Mouse (Mus musculus) MEL (cell line): Measurements from ENCODE around the gene Baiap2.

Source experiments
- CTCF ChIP-seq, 3 experiments: IDR thresholded peaks in 2 of 3; conservative IDR thresholded peaks in 1 of 3; 2 replicates each; pipeline ENCODE4 v1.5.1; 2011 to 2012; ENCODE audit warnings: low read length in 3 of 3, low read depth in 2 of 3, mild to moderate bottlenecking in 2 of 3, improper control_type of control experiment in 1 of 3, inconsistent platforms in 1 of 3, mixed read lengths in 1 of 3, moderate library complexity in 1 of 3; ENCODE audit not compliant: control insufficient read depth in 1 of 3, insufficient read depth in 1 of 3, poor library complexity in 1 of 3, severe bottlenecking in 1 of 3
- EP300 ChIP-seq, 2 experiments: IDR thresholded peaks; 2 replicates each; pipeline ENCODE4 v1.6.1; 2011; ENCODE audit warnings: improper control_type of control experiment in 2 of 2, low read length in 2 of 2, low read depth in 1 of 2, mild to moderate bottlenecking in 1 of 2

- TF ChIP-seq EP300 (IDR thresholded peaks at IDR 0.05; ENCODE audit: low read depth in 1 of 2, low read length in 2 of 2), result peak in 1 of 2 experiments; percentile 36; a peak in 1 of 4 replicates
- TF ChIP-seq CTCF (IDR thresholded peaks at IDR 0.05 in 2 of 3, conservative IDR thresholded peaks at IDR 0.05 in 1 of 3; ENCODE audit: control insufficient read depth in 1 of 3, insufficient read depth in 1 of 3, low read depth in 2 of 3, low read length in 3 of 3, poor library complexity in 1 of 3, severe bottlenecking in 1 of 3), result no peak
Observed at GRCm38 (mm10) chr11:119955432-119955831, 12.9 kb downstream of the Baiap2 start.
